Mouse (Mus musculus): ENCODE measurements at regions not wholly inside any gene's neighbourhood (a gene's known extent, or its start where the extent isn't known, plus 50 kb on each side); places are given as distances from the start of the nearest gene placed in this dataset.

DNA sequence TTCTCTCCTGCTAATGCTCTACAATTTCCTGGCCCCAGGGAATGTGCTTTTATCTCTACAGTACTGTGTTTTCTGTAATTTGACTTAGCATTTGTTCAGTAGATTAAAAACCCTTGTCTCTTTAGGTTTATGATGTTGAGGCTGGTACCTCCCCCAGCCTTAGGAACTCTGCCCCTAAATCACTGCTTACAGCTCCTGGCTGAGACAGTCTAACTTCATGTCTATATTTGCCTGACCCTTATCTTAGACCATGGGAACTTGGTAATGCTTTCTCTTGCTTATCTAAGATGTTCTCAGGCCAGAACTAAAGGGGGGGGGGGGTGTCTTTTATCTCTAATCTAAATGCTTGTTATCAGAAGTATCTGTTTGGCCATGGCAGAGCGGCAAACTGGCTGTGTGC is 160.1 kb upstream of the Mmadhc start:
- POLR2A ChIA-PET, result no interaction called here
- CTCF ChIA-PET, result no interaction called here

DNA sequence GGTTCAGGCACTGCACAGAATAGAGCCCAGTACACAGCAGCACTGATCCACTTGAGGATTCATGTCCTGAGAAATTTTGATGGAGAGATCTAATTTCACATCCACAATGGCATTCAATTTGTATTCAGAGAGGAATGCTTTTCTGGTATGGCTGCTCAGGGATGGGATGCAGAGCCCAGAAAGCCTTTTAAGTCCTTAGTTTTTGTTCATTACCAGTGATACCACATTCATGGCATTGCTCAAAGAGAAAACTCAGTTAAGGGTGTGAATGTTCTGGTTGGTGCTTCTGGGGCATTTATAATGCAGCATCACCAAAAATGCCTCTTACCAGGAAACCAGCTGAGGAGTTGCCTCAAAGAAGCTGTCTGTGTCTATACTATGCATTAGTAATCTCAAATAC is 151.5 kb upstream of the Mmadhc start:
- CTCF ChIA-PET, result no interaction called here
- POLR2A ChIA-PET, result no interaction called here

GRCm38 (mm10) chr2:50445963-50446485 is 149.4 kb upstream of the Mmadhc start:
- CTCF ChIA-PET, result no interaction called here
- POLR2A ChIA-PET, result no interaction called here

GRCm38 (mm10) chr2:50440333-50440732 is 143.7 kb upstream of the Mmadhc start:
- CTCF ChIA-PET, result no interaction called here

DNA sequence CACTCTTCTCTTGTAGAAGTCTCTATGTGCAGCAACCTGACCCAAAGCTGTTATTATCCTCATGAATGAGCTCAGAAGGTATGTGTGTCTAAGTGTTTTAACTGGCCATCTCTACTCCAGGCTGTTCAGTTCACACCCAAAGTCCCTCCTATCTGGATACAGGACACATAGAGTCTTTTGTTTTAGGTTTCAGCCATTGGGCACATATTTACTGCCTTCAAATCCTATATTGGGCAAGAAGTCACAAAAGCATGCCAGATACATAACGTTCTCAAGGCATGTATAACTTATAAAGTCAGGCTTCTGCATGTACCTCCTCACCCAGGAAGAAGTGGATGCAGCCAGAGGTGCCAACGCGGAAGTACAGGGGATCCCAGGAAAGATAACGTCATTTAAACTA is 136.6 kb upstream of the Mmadhc start:
- CTCF ChIA-PET, result no interaction called here
- POLR2A ChIA-PET, result no interaction called here

More at GRCm38 (mm10) chr2:50440333-50440732, 143.7 kb upstream of the Mmadhc start:
- POLR2A ChIA-PET, result no interaction called here

DNA sequence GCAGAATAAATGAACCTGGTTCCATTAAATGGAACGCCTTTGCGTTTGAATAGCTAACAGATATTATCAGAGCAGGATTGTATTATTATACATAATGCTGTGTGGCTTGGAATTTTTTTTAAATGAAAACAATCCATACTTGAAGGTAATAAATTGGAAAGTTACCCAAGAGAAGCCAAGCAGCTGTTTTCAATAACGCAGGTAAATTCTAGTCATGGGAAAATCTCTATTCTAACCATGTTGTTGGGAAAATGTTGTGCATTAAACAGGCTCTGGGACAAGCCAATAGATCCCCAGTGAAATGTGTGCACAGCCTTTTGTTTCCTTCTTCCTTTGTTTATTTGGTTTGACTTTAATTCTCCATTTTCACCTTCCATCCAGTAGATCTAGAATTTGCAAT is 128.6 kb upstream of the Mmadhc start:
- ChIA-PET POLR2A (no interaction called here), CTCF (no interaction called here)

- CTCF ChIA-PET, result no interaction called here
- POLR2A ChIA-PET, result no interaction called here
These were observed 123.0 kb upstream of the Mmadhc start for GRCm38 (mm10) chr2:50419648-50420047.

GRCm38 (mm10) chr2:50417643-50418042 is 121.0 kb upstream of the Mmadhc start:
- CTCF ChIA-PET, result no interaction called here
- POLR2A ChIA-PET, result no interaction called here

GRCm38 (mm10) chr2:50417135-50417534 is 120.5 kb upstream of the Mmadhc start:
- POLR2A ChIA-PET, result no interaction called here
- CTCF ChIA-PET, result no interaction called here

DNA sequence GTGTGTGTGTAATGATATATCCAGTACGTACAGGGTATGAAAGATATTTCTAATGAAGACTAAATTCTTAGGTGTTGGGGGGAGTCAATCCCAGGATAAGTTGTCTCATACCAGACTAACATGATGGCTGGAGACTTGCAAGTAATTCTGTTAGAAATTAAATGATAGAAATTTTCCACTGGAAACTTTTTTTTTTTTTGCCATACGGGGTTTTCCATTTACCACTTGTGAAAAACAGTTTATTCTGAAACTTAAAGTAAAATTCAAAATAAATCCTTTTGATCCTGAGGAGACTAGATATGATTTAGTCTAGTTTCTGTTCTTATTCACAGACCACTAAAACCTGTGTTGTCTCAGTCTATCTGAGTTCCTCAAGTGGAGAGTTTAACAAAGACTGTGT is 119.5 kb upstream of the Mmadhc start:
- ChIA-PET CTCF (no interaction called here), POLR2A (no interaction called here)

DNA sequence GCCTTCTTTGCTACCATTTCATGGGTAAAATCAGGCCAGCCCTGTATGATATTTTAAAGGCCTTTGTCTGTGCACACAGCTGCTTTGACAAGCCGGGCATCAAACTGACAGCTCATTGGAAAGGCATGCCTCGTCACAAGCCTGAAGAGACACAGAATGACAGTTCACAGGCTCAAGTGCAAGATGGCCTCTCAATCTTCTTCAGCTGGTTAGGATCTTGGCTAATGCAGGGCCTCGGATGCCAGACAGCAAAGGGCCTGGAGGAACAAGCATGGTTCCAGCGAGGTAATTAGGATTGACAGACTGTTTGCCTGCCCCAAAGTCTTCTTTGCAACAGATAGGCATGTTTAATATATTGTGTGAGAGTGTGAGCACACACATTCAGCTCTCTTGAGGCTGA is 109.3 kb upstream of the Mmadhc start:
- ChIA-PET POLR2A (no interaction called here), CTCF (no interaction called here)

DNA sequence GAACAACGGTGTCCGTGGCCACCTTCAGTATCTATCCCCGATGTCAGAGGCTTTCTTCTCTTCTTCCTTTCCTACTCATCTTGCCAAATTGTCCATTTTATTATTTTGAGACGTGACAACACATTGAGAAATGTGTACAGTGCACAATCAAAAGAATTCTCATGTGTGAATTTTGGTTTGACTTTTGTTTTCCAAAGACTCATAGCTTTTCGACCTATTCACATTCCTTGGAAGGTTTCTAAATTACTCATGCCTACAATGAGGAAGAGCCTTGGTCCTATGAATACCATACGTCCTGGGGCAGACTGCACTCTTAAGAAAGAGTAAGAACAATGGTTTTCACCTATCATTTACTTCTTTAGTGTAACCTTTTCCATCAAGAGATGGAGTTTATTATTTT is 106.5 kb upstream of the Mmadhc start:
- POLR2A ChIA-PET, result no interaction called here
- CTCF ChIA-PET, result no interaction called here

DNA sequence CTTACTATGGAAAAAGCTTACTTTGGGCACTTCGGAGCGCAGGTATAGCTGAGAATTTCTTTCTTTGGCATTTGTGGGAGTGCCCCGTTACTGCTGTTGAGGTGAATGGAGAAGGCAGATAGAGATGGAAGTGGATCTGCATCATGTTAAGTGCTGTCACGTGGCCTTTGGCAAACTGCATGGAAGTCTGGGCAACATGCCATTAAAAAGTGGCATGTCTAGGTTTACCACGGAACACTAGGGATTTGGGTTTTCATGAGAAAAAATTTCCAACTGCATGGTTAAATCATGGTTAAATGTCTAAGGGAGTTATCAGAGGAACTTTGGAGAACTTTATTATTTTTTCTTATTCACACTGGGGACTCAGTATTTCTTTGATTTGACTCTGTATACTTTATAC is 102.0 kb upstream of the Mmadhc start:
- ChIA-PET CTCF (no interaction called here), POLR2A (no interaction called here)

- ChIA-PET CTCF (no interaction called here), POLR2A (no interaction called here)
These were observed 81.2 kb upstream of the Mmadhc start for GRCm38 (mm10) chr2:50377609-50378413.

DNA sequence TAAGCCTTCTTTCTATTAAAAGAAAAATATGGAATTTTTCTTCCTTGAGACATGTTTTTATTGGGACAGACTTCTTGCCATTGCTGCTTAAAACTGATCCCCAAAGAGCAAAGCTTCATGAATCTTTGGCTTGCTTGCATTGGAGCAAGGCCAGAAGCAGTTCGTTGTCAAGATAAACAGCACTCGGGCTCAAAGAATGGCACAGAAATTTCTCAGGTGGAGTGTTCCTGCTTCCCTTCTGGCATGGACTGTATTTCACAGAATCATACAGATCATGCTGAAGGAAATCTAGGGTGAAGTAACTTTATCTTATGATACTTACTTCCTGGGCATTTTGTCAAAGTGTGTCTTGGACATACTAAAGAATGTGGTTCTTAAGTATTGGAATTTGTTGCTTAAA is 77.0 kb upstream of the Mmadhc start:
- ChIA-PET POLR2A (no interaction called here), CTCF (no interaction called here)

- ChIA-PET CTCF (no interaction called here), POLR2A (no interaction called here)
These were observed 76.4 kb upstream of the Mmadhc start for GRCm38 (mm10) chr2:50373006-50373405.

GRCm38 (mm10) chr2:50368831-50369230 is 72.2 kb upstream of the Mmadhc start:
- ChIA-PET POLR2A (no interaction called here), CTCF (no interaction called here)

- ChIA-PET POLR2A (no interaction called here), CTCF (no interaction called here)
These were observed 71.8 kb upstream of the Mmadhc start for GRCm38 (mm10) chr2:50368351-50368750.

GRCm38 (mm10) chr2:50365221-50365620 is 68.6 kb upstream of the Mmadhc start:
- POLR2A ChIA-PET, result interaction anchor here in 1 of 4 experiments (0.6 kb wide), 1 partner anchor 101 kb away, joined by 3 read pairs; no protein-coding TSS in a partner anchor
- CTCF ChIA-PET, result no interaction called here

GRCm38 (mm10) chr2:50356089-50356488 is 59.5 kb upstream of the Mmadhc start:
- ChIA-PET CTCF (no interaction called here), POLR2A (no interaction called here)

- CTCF ChIA-PET, result no interaction called here
- POLR2A ChIA-PET, result interaction anchor here in 1 of 4 experiments (1.1 kb wide), 1 partner anchor 22 kb away, joined by 3 read pairs; no protein-coding TSS in a partner anchor
These were observed 51.1 kb upstream of the Mmadhc start for GRCm38 (mm10) chr2:50347486-50348265.

All from embryonic stem cell, embryonic (primary cell).